Comparison of ENCODE assay signal across 9 mouse cellular contexts in genomic region chr2:152155414-152156208, GRCm38 (mm10). TPM values are rescaled to one million over a fixed set of nuclear protein-coding genes. Genes with fewer than 3 reads are reported as not detected.
DNase-seq lines count a peak whose midpoint lies in the region; TF ChIP-seq lines count a peak whose summit lies in the region.
"Had no signal": no experiment of that assay in that cellular context is flagged by ENCODE, and none has a peak within 500 bp of the region (broad histone marks: within the 10 kb centered on the region; RNA-seq: fewer than 3 reads in every experiment).

No protein-coding gene starts in this region.

- DNase-seq in left cerebral cortex, postnatal 4 days, result peak; percentile 35
- DNase-seq in left cerebral cortex, adult 2 months (ENCODE audit: extremely low spot score in 1 of 2, low spot score in 2 of 2), result no peak
- peak; percentile 65 for DNase-seq in adrenal gland, postnatal 14 days
- no peak for DNase-seq in heart, embryonic 10.5 days (ENCODE audit: low spot score)
- peak; percentile 76 to 84 for DNase-seq in kidney, postnatal 36 days
- no peak for DNase-seq in cerebellum, postnatal 14 days
- DNase-seq in urinary bladder, postnatal 25 days (ENCODE audit: low spot score), result no peak
- DNase-seq in right cerebral cortex, adult 18-20 months, result no peak

- H3K36me3 ChIP-seq in heart, embryonic 10.5 days, result no peaks in the 10 kb centered on the region
- H3K36me3 ChIP-seq: neural tube, embryonic 12.5 days had no signal

- 33% methylated on average over 7 of the region's 7 CpGs for WGBS in heart, embryonic 10.5 days

- no peaks in the 10 kb centered on the region for H3K27me3 ChIP-seq in heart, embryonic 10.5 days (ENCODE audit: insufficient read depth, poor library complexity, severe bottlenecking)
- H3K27me3 ChIP-seq: neural tube, embryonic 12.5 days had no signal

- H3K4me1 ChIP-seq in heart, embryonic 10.5 days, result 0 out of 2 replicates have a peak, but pooled peaks cover 6% of the 10 kb centered on the region

- H3K27ac ChIP-seq in left cerebral cortex, adult 2 months, result no peak overlapping the region
- H3K27ac ChIP-seq in heart, embryonic 10.5 days, result peak overlapping the region; percentile 52; the same call in 1 of the 2 replicates
- H3K27ac ChIP-seq: neural tube, embryonic 12.5 days had no signal

- H3K9me3 ChIP-seq in heart, embryonic 10.5 days, result no peaks in the 10 kb centered on the region
- H3K9me3 ChIP-seq: neural tube, embryonic 12.5 days had no signal

- TF ChIP-seq CTCF in left cerebral cortex, adult 2 months (IDR thresholded peaks at IDR 0.05), result no peak

- no peak overlapping the region for H3K4me3 ChIP-seq in left cerebral cortex, adult 2 months
- no peak overlapping the region for H3K4me3 ChIP-seq in heart, embryonic 10.5 days
- H3K4me3 ChIP-seq: neural tube, embryonic 12.5 days had no signal

- intact Hi-C loops in left cerebral cortex, postnatal 4 days (cut with DNase I), result no loop called here
- intact Hi-C loops in left cerebral cortex, adult 2 months (cut with DNase I), result no loop called here

RNA-seq across cellular contexts. Expression of gene Tcf15, which starts 12.2 kb away (rescaled TPM):
- total RNA-seq in left cerebral cortex, postnatal 4 days (2021), result 1 to 10 TPM in 1 of 2 experiments, under 1 TPM in 1; 0.54 to 1.1 TPM
- total RNA-seq in left cerebral cortex, adult 2 months (2021), result 1 to 10 TPM; 1.6 to 2.4 TPM
- 20.2 and 22.0 TPM in 2 replicates for total RNA-seq in adrenal gland, postnatal 14 days (2021)
- polyA plus RNA-seq in heart, embryonic 10.5 days (2016; fragmentation: Nextera tagmentation; extraction: Ambion mirVana), result 1.9 and 7.2 TPM in 2 replicates

RNA-seq across cellular contexts. Expression of gene Srxn1, which starts 50.3 kb away (rescaled TPM):
- total RNA-seq in left cerebral cortex, postnatal 4 days (2021), result 10 to 100 TPM; 17.7 to 18.8 TPM
- 100 to 1,000 TPM in 1 of 2 experiments, 10 to 100 TPM in 1; 98.3 to 114 TPM for total RNA-seq in left cerebral cortex, adult 2 months (2021)
- 267 and 289 TPM in 2 replicates for total RNA-seq in adrenal gland, postnatal 14 days (2021)
- polyA plus RNA-seq in heart, embryonic 10.5 days (2016; fragmentation: Nextera tagmentation; extraction: Ambion mirVana), result 8.1 and 9.1 TPM in 2 replicates

Comparison
In these comparisons a context has a peak if more than half of its experiments do, and no peak if none do; other contexts are left out.
1. DNase-seq: peak in left cerebral cortex, postnatal 4 days (single experiment), adrenal gland, postnatal 14 days (single experiment) and kidney, postnatal 36 days (2 of 2); none in left cerebral cortex, adult 2 months (0 of 2), heart, embryonic 10.5 days (single experiment), cerebellum, postnatal 14 days (0 of 2), urinary bladder, postnatal 25 days (single experiment) and right cerebral cortex, adult 18-20 months (single experiment).
2. RNA of gene Srxn1, which starts 50.3 kb away (total RNA-seq): 267 to 289 TPM in adrenal gland, postnatal 14 days and 98.3 to 114 TPM in left cerebral cortex, adult 2 months; 17.7 to 18.8 TPM in left cerebral cortex, postnatal 4 days; every median in the first group is over 4 times any median in the second.